Mouse (Mus musculus) midbrain, embryonic 12.5 days (tissue): Measurements from ENCODE around the gene Smarcb1. TPM values are rescaled to one million over a fixed set of nuclear protein-coding genes. Genes with fewer than 3 reads are reported as not detected.
A peak's percentile ranks its signal among the peaks of the same experiment; 100 is the strongest.

Experiments used
- ATAC-seq: fragments of 200-750 bp; cut with Nextera tagmentation; 2 replicates; pipeline ENCODE4 v1.8.0; 2017; ENCODE audit warnings: low read depth, moderate TSS enrichment, moderate library complexity; ENCODE audit not compliant: low FRiP score
- H3K27ac ChIP-seq: fragments of 300-500 bp; sonication (generic); replicated peaks from 2 replicates; pipeline ENCODE4 v1.5.1; 2016; ENCODE audit warnings: mild to moderate bottlenecking
- H3K27me3 ChIP-seq: fragments of 300-500 bp; sonication (generic); 2 replicates; pipeline ENCODE4 v1.6.1; 2016; ENCODE audit warnings: mild to moderate bottlenecking
- H3K36me3 ChIP-seq: fragments of 300-500 bp; sonication (generic); 2 replicates; pipeline ENCODE4 v1.6.1; 2016
- H3K4me1 ChIP-seq: fragments of 300-500 bp; sonication (generic); 2 replicates; pipeline ENCODE4 v1.6.1; 2016
- H3K4me2 ChIP-seq: fragments of 300-500 bp; sonication (generic); replicated peaks from 2 replicates; pipeline ENCODE4 v1.6.1; 2016; ENCODE audit warnings: mild to moderate bottlenecking, moderate library complexity
- H3K4me3 ChIP-seq: fragments of 300-500 bp; sonication (generic); 2 replicates; pipeline ENCODE4 v1.5.1; 2016; ENCODE audit warnings: mild to moderate bottlenecking
- H3K9ac ChIP-seq: fragments of 300-500 bp; sonication (generic); replicated peaks from 2 replicates; pipeline ENCODE4 v1.6.1; 2016; ENCODE audit warnings: mild to moderate bottlenecking, moderate library complexity
- H3K9me3 ChIP-seq: fragments of 300-500 bp; sonication (generic); 2 replicates; pipeline ENCODE4 v1.6.1; 2016; ENCODE audit warnings: mild to moderate bottlenecking
- WGBS: fragments of 180-500 bp; shearing (Covaris S2); methylation state at CpG from one replicate; pipeline ENCODE4 v1.1.7; 2016; 5-methylcytosine and 5-hydroxymethylcytosine counted together
- polyA plus RNA-seq: library from polyadenylated mRNA; unstranded; fragments of >200 nt; fragmentation: Nextera tagmentation; extraction: Ambion mirVana; gene quantifications from 2 replicates; pipeline ENCODE4 v1.2.1, GENCODE M21; 2016

Gene Smarcb1
- polyA plus RNA-seq, 1 experiment from 2014 or later: 315 TPM

GRCm38 (mm10) chr10:75859107-75859746 is 62.2 kb downstream of the Smarcb1 start:
- Histone ChIP-seq H3K27ac (peak overlapping the region; percentile 90), H3K4me2 (peak overlapping the region; percentile 57)
- peak; percentile 69 for ATAC-seq

GRCm38 (mm10) chr10:75857598-75857997 is 63.8 kb downstream of the Smarcb1 start:
- no peak overlapping the region for H3K4me2 ChIP-seq
- H3K9me3 ChIP-seq: no peaks in the 10 kb centered on the region
- H3K27ac ChIP-seq: no peak overlapping the region
- no peaks in the 10 kb centered on the region for H3K27me3 ChIP-seq
- WGBS: 94% methylated on average over 4 of the region's 4 CpGs
- H3K9ac ChIP-seq: no peak overlapping the region
- H3K4me3 ChIP-seq: no peak overlapping the region
- H3K36me3 ChIP-seq: peaks cover 18% of the 10 kb centered on the region
- H3K4me1 ChIP-seq: peaks cover 29% of the 10 kb centered on the region
- ATAC-seq: no peak

More at GRCm38 (mm10) chr10:75859107-75859746, 62.2 kb downstream of the Smarcb1 start:
- H3K36me3 ChIP-seq: peaks cover 18% of the 10 kb centered on the region
- 2% methylated on average over 27 of the region's 27 CpGs for WGBS
- H3K9me3 ChIP-seq: no peaks in the 10 kb centered on the region
- H3K9ac ChIP-seq: peak overlapping the region; percentile 94
- no peaks in the 10 kb centered on the region for H3K27me3 ChIP-seq
- peak overlapping the region; percentile 83 for H3K4me3 ChIP-seq
- peaks cover 29% of the 10 kb centered on the region for H3K4me1 ChIP-seq

- Histone ChIP-seq H3K4me3 (no peak overlapping the region), H3K4me2 (no peak overlapping the region), H3K4me1 (peaks cover 31% of the 10 kb centered on the region), H3K36me3 (peaks cover 18% of the 10 kb centered on the region), H3K9me3 (no peaks in the 10 kb centered on the region), H3K9ac (no peak overlapping the region), H3K27me3 (no peaks in the 10 kb centered on the region), H3K27ac (no peak overlapping the region)
- ATAC-seq: no peak
- 85% methylated on average over 3 of the region's 3 CpGs for WGBS
Observed at GRCm38 (mm10) chr10:75856976-75857375, 64.4 kb downstream of the Smarcb1 start.

- peaks cover 18% of the 10 kb centered on the region for H3K36me3 ChIP-seq
- H3K27ac ChIP-seq: no peak overlapping the region
- H3K9me3 ChIP-seq: no peaks in the 10 kb centered on the region
- 83% methylated on average over 11 of the region's 11 CpGs for WGBS
- no peak overlapping the region for H3K4me2 ChIP-seq
- no peak overlapping the region for H3K4me3 ChIP-seq
- ATAC-seq: no peak
- H3K27me3 ChIP-seq: no peaks in the 10 kb centered on the region
- no peak overlapping the region for H3K9ac ChIP-seq
- H3K4me1 ChIP-seq: peaks cover 34% of the 10 kb centered on the region
Observed at GRCm38 (mm10) chr10:75856155-75856907, 65.1 kb downstream of the Smarcb1 start.

- H3K27me3 ChIP-seq: no peaks in the 10 kb centered on the region
- H3K4me2 ChIP-seq: no peak overlapping the region
- no peak overlapping the region for H3K4me3 ChIP-seq
- H3K4me1 ChIP-seq: peaks cover 31% of the 10 kb centered on the region
- ATAC-seq: no peak
- no peaks in the 10 kb centered on the region for H3K9me3 ChIP-seq
- H3K36me3 ChIP-seq: peaks cover 18% of the 10 kb centered on the region
- H3K9ac ChIP-seq: no peak overlapping the region
- H3K27ac ChIP-seq: no peak overlapping the region
- 89% methylated on average over 15 of the region's 15 CpGs for WGBS
Observed at GRCm38 (mm10) chr10:75855416-75855981, 65.9 kb downstream of the Smarcb1 start.

GRCm38 (mm10) chr10:75854791-75855190 is 66.6 kb downstream of the Smarcb1 start:
- Histone ChIP-seq H3K36me3 (peaks cover 18% of the 10 kb centered on the region), H3K27me3 (no peaks in the 10 kb centered on the region), H3K9ac (no peak overlapping the region), H3K4me2 (no peak overlapping the region), H3K27ac (no peak overlapping the region), H3K9me3 (no peaks in the 10 kb centered on the region), H3K4me3 (no peak overlapping the region), H3K4me1 (peaks cover 28% of the 10 kb centered on the region)
- no peak for ATAC-seq
- 94% methylated on average over 6 of the region's 6 CpGs for WGBS

GRCm38 (mm10) chr10:75854096-75854495 is 67.3 kb downstream of the Smarcb1 start:
- Histone ChIP-seq H3K36me3 (peaks cover 18% of the 10 kb centered on the region), H3K4me3 (no peak overlapping the region), H3K9ac (no peak overlapping the region), H3K4me1 (peaks cover 31% of the 10 kb centered on the region), H3K27ac (no peak overlapping the region), H3K27me3 (no peaks in the 10 kb centered on the region), H3K9me3 (no peaks in the 10 kb centered on the region), H3K4me2 (no peak overlapping the region)
- 47% methylated on average over 5 of the region's 5 CpGs for WGBS
- no peak; the same call in 1 of the 2 replicates for ATAC-seq

- WGBS: 21% methylated on average over 10 of the region's 10 CpGs
- no peak overlapping the region for H3K4me2 ChIP-seq
- no peak overlapping the region for H3K4me3 ChIP-seq
Observed at GRCm38 (mm10) chr10:75853452-75853851, 68.0 kb downstream of the Smarcb1 start.

GRCm38 (mm10) chr10:75852539-75853125 is 68.8 kb downstream of the Smarcb1 start:
- no peaks in the 10 kb centered on the region for H3K9me3 ChIP-seq
- H3K27ac ChIP-seq: no peak overlapping the region
- H3K4me2 ChIP-seq: no peak overlapping the region
- 95% methylated on average over 12 of the region's 12 CpGs for WGBS
- peaks cover 10% of the 10 kb centered on the region for H3K36me3 ChIP-seq
- ATAC-seq: no peak
- H3K9ac ChIP-seq: no peak overlapping the region
- H3K4me3 ChIP-seq: no peak overlapping the region
- no peaks in the 10 kb centered on the region for H3K27me3 ChIP-seq
- peaks cover 23% of the 10 kb centered on the region for H3K4me1 ChIP-seq

More at GRCm38 (mm10) chr10:75853452-75853851, 68.0 kb downstream of the Smarcb1 start:
- Histone ChIP-seq H3K9ac (no peak overlapping the region), H3K4me1 (peaks cover 29% of the 10 kb centered on the region), H3K27me3 (no peaks in the 10 kb centered on the region), H3K9me3 (no peaks in the 10 kb centered on the region), H3K27ac (no peak overlapping the region), H3K36me3 (peaks cover 18% of the 10 kb centered on the region)
- peak; percentile 57; the same call in 1 of the 2 replicates for ATAC-seq

GRCm38 (mm10) chr10:75851681-75852080 is 69.7 kb downstream of the Smarcb1 start:
- Histone ChIP-seq H3K4me1 (peaks cover 23% of the 10 kb centered on the region), H3K9me3 (no peaks in the 10 kb centered on the region), H3K27me3 (no peaks in the 10 kb centered on the region), H3K9ac (no peak overlapping the region), H3K4me3 (no peak overlapping the region), H3K27ac (no peak overlapping the region), H3K4me2 (no peak overlapping the region), H3K36me3 (no peaks in the 10 kb centered on the region)
- WGBS: 35% methylated on average over 3 of the region's 3 CpGs
- no peak for ATAC-seq

GRCm38 (mm10) chr10:75851076-75851475 is 70.3 kb downstream of the Smarcb1 start:
- H3K4me3 ChIP-seq: no peak overlapping the region
- H3K36me3 ChIP-seq: no peaks in the 10 kb centered on the region
- H3K27ac ChIP-seq: 0 out of 2 replicates have a peak overlapping the region, but pooled peaks have one; percentile 10
- no peaks in the 10 kb centered on the region for H3K9me3 ChIP-seq
- peaks cover 23% of the 10 kb centered on the region for H3K4me1 ChIP-seq
- WGBS: 5% methylated on average over 6 of the region's 6 CpGs
- no peak for ATAC-seq
- no peaks in the 10 kb centered on the region for H3K27me3 ChIP-seq
- no peak overlapping the region for H3K9ac ChIP-seq
- no peak overlapping the region for H3K4me2 ChIP-seq

- no peak for ATAC-seq
Observed at GRCm38 (mm10) chr10:75848382-75848781, 73.0 kb downstream of the Smarcb1 start.

More at GRCm38 (mm10) chr10:75848382-75848781, 73.0 kb downstream of the Smarcb1 start:
- H3K9ac ChIP-seq: no peak overlapping the region
- H3K4me3 ChIP-seq: no peak overlapping the region
- H3K4me1 ChIP-seq: peaks cover 29% of the 10 kb centered on the region
- no peaks in the 10 kb centered on the region for H3K36me3 ChIP-seq
- H3K9me3 ChIP-seq: no peaks in the 10 kb centered on the region
- H3K27ac ChIP-seq: no peak overlapping the region
- H3K4me2 ChIP-seq: no peak overlapping the region
- no peaks in the 10 kb centered on the region for H3K27me3 ChIP-seq
- WGBS: 28% methylated on average over 3 of the region's 3 CpGs
